Mouse (Mus musculus): ENCODE measurements at regions not wholly inside any gene's neighbourhood (a gene's known extent, or its start where the extent isn't known, plus 50 kb on each side); places are given as distances from the start of the nearest gene placed in this dataset.

GRCm38 (mm10) chr9:116511450-116511849 lies 336.3 kb upstream of the Tgfbr2 start:
- DNase-seq, result peak; percentile 15

GRCm38 (mm10) chr9:116507756-116508155 lies 332.6 kb upstream of the Tgfbr2 start:
- DNase-seq, result no peak

- DNase-seq, result peak; percentile 89
These were observed 327.7 kb upstream of the Tgfbr2 start for GRCm38 (mm10) chr9:116502831-116503230.

GRCm38 (mm10) chr9:116500951-116501350 lies 325.8 kb upstream of the Tgfbr2 start:
- no peak for DNase-seq

GRCm38 (mm10) chr9:116491227-116491626 lies 316.1 kb upstream of the Tgfbr2 start:
- DNase-seq, result no peak

- no peak for DNase-seq
These were observed 314.6 kb upstream of the Tgfbr2 start for GRCm38 (mm10) chr9:116489787-116490186.

GRCm38 (mm10) chr9:116489273-116489672 lies 314.1 kb upstream of the Tgfbr2 start:
- peak; percentile 71 for DNase-seq

- DNase-seq, result no peak
These were observed 302.1 kb upstream of the Tgfbr2 start for GRCm38 (mm10) chr9:116477309-116477708.

GRCm38 (mm10) chr9:116475206-116475955 lies 300.2 kb upstream of the Tgfbr2 start:
- DNase-seq, result peak; percentile 67

GRCm38 (mm10) chr9:116472855-116473254 lies 297.7 kb upstream of the Tgfbr2 start:
- DNase-seq, result no peak

GRCm38 (mm10) chr9:116468569-116469250 lies 293.6 kb upstream of the Tgfbr2 start:
- no peak for DNase-seq

GRCm38 (mm10) chr9:116466336-116466735 lies 291.2 kb upstream of the Tgfbr2 start:
- no peak for DNase-seq

GRCm38 (mm10) chr9:116464626-116465025 lies 289.5 kb upstream of the Tgfbr2 start:
- DNase-seq, result no peak

GRCm38 (mm10) chr9:116462232-116462631 lies 287.1 kb upstream of the Tgfbr2 start:
- no peak for DNase-seq

- no peak for DNase-seq
These were observed 284.9 kb upstream of the Tgfbr2 start for GRCm38 (mm10) chr9:116460022-116460421.

- DNase-seq, result peak; percentile 59
These were observed 276.9 kb upstream of the Tgfbr2 start for GRCm38 (mm10) chr9:116452050-116452449.

GRCm38 (mm10) chr9:116450829-116451228 lies 275.7 kb upstream of the Tgfbr2 start:
- no peak for DNase-seq

GRCm38 (mm10) chr9:116447734-116448133 lies 272.6 kb upstream of the Tgfbr2 start:
- DNase-seq, result no peak

- no peak for DNase-seq
These were observed 263.4 kb upstream of the Tgfbr2 start for GRCm38 (mm10) chr9:116438580-116438979.

GRCm38 (mm10) chr9:116434414-116434813 lies 259.3 kb upstream of the Tgfbr2 start:
- DNase-seq, result no peak

- DNase-seq, result no peak
These were observed 253.9 kb upstream of the Tgfbr2 start for GRCm38 (mm10) chr9:116429061-116429460.

- no peak for DNase-seq
These were observed 253.3 kb upstream of the Tgfbr2 start for GRCm38 (mm10) chr9:116428475-116428874.

GRCm38 (mm10) chr9:116427278-116427677 lies 252.1 kb upstream of the Tgfbr2 start:
- DNase-seq, result no peak

- peak; percentile 53 for DNase-seq
These were observed 251.3 kb upstream of the Tgfbr2 start for GRCm38 (mm10) chr9:116426269-116426999.

All from layer of hippocampus, adult 9-11 months (tissue).